Mouse (Mus musculus) intestine, embryonic 14.5 days (tissue): Measurements from ENCODE around the gene Dhodh. TPM values are rescaled to one million over a fixed set of nuclear protein-coding genes. Genes with fewer than 3 reads are reported as not detected.

ENCODE experiments used
- ATAC-seq: fragments of 200-750 bp; cut with Nextera tagmentation; replicated peaks from 2 replicates; pipeline ENCODE4 v1.8.0; 2017; ENCODE audit warnings: low read depth, moderate number of reproducible peaks, moderate TSS enrichment, moderate library complexity; ENCODE audit not compliant: low FRiP score, low TSS enrichment
- DNase-seq: peaks from one replicate; pipeline ENCODE4 v3.0.0-alpha.2; 2018; ENCODE audit warnings: low spot score
- H3K27ac ChIP-seq: fragments of 300-500 bp; sonication (generic); 2 replicates; pipeline ENCODE4 v1.5.1; 2014; ENCODE audit warnings: low read depth, mild to moderate bottlenecking, control low read depth
- H3K27me3 ChIP-seq: fragments of 300-500 bp; sonication (generic); replicated peaks from 2 replicates; pipeline ENCODE4 v1.6.1; 2014; ENCODE audit warnings: low read length, control low read depth; ENCODE audit not compliant: control insufficient read depth, insufficient read depth
- H3K36me3 ChIP-seq: fragments of 300-500 bp; sonication (generic); 2 replicates; pipeline ENCODE4 v1.6.1; 2014; ENCODE audit warnings: low read length, control low read depth; ENCODE audit not compliant: control insufficient read depth, insufficient read depth
- H3K4me1 ChIP-seq: fragments of 300-500 bp; sonication (generic); replicated peaks from 2 replicates; pipeline ENCODE4 v1.6.1; 2014; ENCODE audit warnings: low read length, control low read depth, mixed read lengths; ENCODE audit not compliant: control insufficient read depth, insufficient read depth
- H3K4me2 ChIP-seq: fragments of 300-500 bp; sonication (generic); 2 replicates; pipeline ENCODE4 v1.6.1; 2014; ENCODE audit warnings: low read length
- H3K4me3 ChIP-seq: fragments of 300-500 bp; sonication (generic); 2 replicates; pipeline ENCODE4 v1.5.1; 2014; ENCODE audit warnings: low read depth, low read length, control low read depth, mixed read lengths
- H3K9ac ChIP-seq: fragments of 300-500 bp; sonication (generic); 2 replicates; pipeline ENCODE4 v1.6.1; 2014; ENCODE audit warnings: mild to moderate bottlenecking, low read length
- H3K9me3 ChIP-seq: fragments of 300-500 bp; sonication (generic); 2 replicates; pipeline ENCODE4 v1.6.1; 2016; ENCODE audit warnings: low read length, control low read depth; ENCODE audit not compliant: control insufficient read depth
- WGBS: fragments of 180-500 bp; shearing (Covaris S2); extraction: QIAGEN DNeasy Blood & Tissue Kit; methylation state at CpG from one replicate; pipeline ENCODE4 v1.1.7; 2014; 5-methylcytosine and 5-hydroxymethylcytosine counted together
- polyA plus RNA-seq: library from polyadenylated mRNA; unstranded; fragments of >200 nt; fragmentation: Nextera tagmentation; extraction: Ambion mirVana; gene quantifications from 2 replicates; pipeline ENCODE4 v1.2.1, GENCODE M21; 2014

Dhodh gene
- 58.8 and 61.1 TPM in 2 replicates for polyA plus RNA-seq

DNA sequence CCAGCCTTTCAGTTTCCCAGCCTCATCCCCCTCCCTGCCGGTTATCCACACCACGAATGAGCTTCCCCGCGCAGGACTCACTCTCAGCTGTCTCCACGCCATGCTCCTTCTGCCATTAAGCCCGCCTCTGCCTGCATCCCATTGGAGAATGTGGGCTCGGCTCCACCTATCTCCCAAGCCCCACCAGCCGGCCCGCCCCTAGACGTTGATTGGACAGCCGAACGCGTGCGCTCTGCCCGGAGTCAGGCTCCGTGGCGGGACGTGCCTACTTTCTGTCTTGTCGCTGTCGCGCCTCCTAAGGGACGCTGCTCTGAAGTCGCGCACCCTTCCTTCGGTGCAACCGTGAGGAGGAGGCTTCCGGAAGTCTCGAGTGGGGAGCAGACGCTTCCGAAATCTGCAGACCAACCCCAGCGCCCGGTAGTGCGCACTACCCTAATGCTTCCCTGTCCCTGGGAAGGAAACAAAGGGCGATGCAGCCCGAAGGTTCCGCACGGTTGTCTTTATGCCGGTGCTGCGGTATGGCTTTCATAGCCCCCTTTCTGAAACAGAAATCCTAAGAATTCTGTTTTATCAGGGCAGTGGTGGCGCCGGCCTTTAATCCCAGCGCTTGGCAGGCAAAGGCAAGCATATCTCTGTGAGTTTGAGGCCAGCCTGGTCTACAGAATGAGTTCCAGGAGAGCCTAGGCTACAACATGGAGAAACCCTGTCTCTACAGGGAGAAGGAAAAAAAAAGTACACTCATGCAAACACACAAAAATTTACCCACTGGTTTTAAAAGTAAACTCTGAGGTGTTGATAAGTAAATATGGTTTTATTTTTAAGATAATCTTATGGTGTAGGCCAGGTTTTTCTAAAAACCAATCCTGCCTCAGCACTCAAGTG is at the start of gene Dhodh:
TSS of gene Dhodh (minus strand) at position 403 of the 882 bp plus-strand sequence.
- Histone ChIP-seq H3K27me3 (no peaks in the 10 kb centered on the region), H3K9ac (peak within 1 kb of the TSS; percentile 69), H3K9me3 (no peaks in the 10 kb centered on the region), H3K36me3 (peaks cover 21% of the 10 kb centered on the region), H3K4me3 (peak within 1 kb of the TSS; percentile 79), H3K4me2 (peak within 1 kb of the TSS; percentile 97), H3K27ac (peak within 1 kb of the TSS; percentile 98), H3K4me1 (peaks cover 8% of the 10 kb centered on the region; the same call in 1 of the 2 replicates)
- WGBS = under 1% methylated on average over 42 of the region's 42 CpGs
- DNase-seq (peak; percentile 97), ATAC-seq (peak; percentile 98)

DNA sequence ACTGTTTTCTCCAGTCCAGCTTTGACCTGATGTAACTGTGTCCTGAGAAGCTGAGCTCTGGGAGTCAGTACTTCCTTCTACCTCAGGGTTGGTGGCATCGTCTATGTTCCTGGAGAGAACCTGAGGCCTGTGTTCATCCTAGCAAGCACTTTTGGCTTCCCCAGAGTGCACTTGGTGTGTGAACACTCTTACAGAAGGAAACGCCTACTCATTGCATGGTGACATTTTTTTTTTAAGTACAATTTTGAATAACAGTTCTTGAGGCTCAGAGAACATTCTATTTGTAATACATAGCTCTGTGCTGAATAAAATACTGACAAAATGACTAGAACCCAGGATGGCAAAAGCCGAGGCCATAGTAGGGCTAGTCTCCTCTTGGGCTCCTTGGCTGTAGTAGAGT is 48.4 kb upstream of the Dhodh start:
- Histone ChIP-seq H3K4me3 (no peak overlapping the region), H3K27me3 (no peaks in the 10 kb centered on the region), H3K36me3 (no peaks in the 10 kb centered on the region), H3K4me1 (no peaks in the 10 kb centered on the region), H3K9me3 (no peaks in the 10 kb centered on the region), H3K27ac (no peak overlapping the region), H3K4me2 (no peak overlapping the region), H3K9ac (no peak overlapping the region)
- DNase-seq = no peak
- WGBS = 90% methylated on average over 3 of the region's 3 CpGs
- no peak for ATAC-seq

DNA sequence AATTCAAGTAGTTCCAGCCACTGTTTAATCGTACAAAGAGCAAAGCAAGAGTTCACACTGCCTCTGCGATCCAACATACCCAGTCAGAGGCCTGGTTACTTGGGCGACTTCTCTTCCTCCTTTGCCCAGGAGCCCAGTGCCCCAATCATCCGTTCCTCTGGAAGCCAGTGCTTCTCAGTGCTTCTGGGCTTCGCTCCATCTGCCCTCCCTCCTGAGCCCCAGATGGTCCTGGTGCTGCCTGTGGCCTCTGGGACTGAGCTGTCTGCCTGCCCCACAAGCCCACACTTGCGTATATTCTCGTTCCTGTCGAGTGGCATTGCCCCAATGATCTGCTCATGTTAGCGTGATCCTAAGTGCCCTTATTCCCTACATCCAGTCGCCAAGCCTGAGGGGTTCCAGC is 42.3 kb upstream of the Dhodh start:
- no peaks in the 10 kb centered on the region for H3K36me3 ChIP-seq
- ATAC-seq (no peak), DNase-seq (no peak)
- H3K9ac ChIP-seq = no peak overlapping the region
- no peak overlapping the region for H3K4me2 ChIP-seq
- no peaks in the 10 kb centered on the region for H3K9me3 ChIP-seq
- H3K27ac ChIP-seq = no peak overlapping the region
- WGBS = 78% methylated on average over 10 of the region's 10 CpGs
- no peaks in the 10 kb centered on the region for H3K4me1 ChIP-seq
- H3K27me3 ChIP-seq = no peaks in the 10 kb centered on the region
- H3K4me3 ChIP-seq = no peak overlapping the region

DNA sequence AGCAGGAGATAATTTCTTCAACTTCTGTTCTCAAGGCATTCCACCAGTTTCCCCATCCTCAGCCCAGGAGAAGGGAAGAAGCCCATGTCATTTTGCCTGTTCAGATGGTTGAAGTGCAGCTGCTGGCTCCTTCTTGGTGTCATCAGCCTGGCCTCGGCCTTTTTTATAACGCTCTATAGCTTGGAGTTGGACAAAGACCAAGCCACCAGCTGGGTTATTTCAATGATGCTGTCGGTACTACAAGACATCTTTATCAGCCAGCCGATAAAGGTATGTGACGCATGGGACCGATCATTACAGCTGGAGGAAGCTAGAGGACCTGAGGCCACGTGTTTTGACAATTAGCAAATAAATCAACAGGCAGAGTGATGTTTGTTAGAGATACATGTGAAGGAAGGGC is 40.0 kb upstream of the Dhodh start:
- 53% methylated on average over 7 of the region's 7 CpGs for WGBS

DNA sequence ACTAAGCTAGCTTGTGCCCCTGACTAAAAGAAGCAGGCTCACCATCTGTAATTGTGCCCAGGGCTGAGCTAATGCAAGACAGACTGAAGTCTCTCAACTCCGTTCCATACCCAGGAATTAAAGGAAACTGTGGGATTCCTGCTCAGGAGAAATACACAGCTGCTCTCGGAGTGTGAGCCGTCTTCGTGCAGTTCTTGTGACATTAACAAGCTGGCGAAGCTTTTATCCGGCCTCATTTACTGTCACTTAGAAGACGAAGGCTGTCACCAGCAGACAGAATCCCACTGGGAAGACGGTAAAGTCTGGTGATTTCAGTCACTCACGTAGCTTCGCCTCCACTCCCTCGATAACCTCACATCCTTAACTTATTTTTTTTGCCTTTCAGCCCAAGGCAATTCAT is 38.9 kb upstream of the Dhodh start:
- WGBS = 75% methylated on average over 11 of the region's 11 CpGs
- DNase-seq = no peak

More for the DNA sequence above, 40.0 kb upstream of the Dhodh start:
- DNase-seq (no peak), ATAC-seq (no peak)
- no peaks in the 10 kb centered on the region for H3K36me3 ChIP-seq
- H3K4me1 ChIP-seq = no peaks in the 10 kb centered on the region
- no peak overlapping the region for H3K4me3 ChIP-seq
- H3K27ac ChIP-seq = no peak overlapping the region
- no peaks in the 10 kb centered on the region for H3K27me3 ChIP-seq
- no peak overlapping the region for H3K9ac ChIP-seq
- H3K4me2 ChIP-seq = no peak overlapping the region
- H3K9me3 ChIP-seq = no peaks in the 10 kb centered on the region

DNA sequence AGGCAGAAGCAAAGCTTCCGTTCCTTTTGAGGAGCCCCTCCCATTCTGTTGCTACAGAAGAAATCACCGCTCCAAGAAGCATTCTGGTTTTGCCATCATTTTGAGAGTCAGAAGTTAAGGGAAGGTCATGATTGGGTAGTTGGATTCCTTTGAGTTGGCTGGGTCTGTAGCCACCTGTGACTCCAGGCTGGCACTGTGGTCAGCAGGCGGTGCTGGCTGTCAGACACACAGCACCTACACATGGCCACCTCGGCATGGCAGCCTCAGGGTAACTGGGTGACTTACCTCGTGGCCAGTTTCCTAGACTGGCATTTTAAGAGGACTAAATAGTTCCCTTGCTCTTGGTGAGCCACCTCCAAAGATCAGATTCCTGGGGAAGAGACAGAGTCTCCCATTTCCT is 32.8 kb upstream of the Dhodh start:
- no peak overlapping the region for H3K27ac ChIP-seq
- DNase-seq = no peak
- ATAC-seq = no peak
- H3K4me1 ChIP-seq = no peaks in the 10 kb centered on the region
- no peak overlapping the region for H3K4me2 ChIP-seq
- H3K27me3 ChIP-seq = no peaks in the 10 kb centered on the region
- H3K9me3 ChIP-seq = no peaks in the 10 kb centered on the region
- WGBS = 77% methylated on average over 5 of the region's 5 CpGs
- no peak overlapping the region for H3K4me3 ChIP-seq
- no peak overlapping the region for H3K9ac ChIP-seq
- H3K36me3 ChIP-seq = no peaks in the 10 kb centered on the region

More for the DNA sequence above, 38.9 kb upstream of the Dhodh start:
- ATAC-seq = no peak
- Histone ChIP-seq H3K4me1 (no peaks in the 10 kb centered on the region), H3K36me3 (no peaks in the 10 kb centered on the region), H3K4me3 (no peak overlapping the region), H3K9ac (no peak overlapping the region), H3K9me3 (no peaks in the 10 kb centered on the region), H3K4me2 (no peak overlapping the region), H3K27me3 (no peaks in the 10 kb centered on the region), H3K27ac (no peak overlapping the region)

DNA sequence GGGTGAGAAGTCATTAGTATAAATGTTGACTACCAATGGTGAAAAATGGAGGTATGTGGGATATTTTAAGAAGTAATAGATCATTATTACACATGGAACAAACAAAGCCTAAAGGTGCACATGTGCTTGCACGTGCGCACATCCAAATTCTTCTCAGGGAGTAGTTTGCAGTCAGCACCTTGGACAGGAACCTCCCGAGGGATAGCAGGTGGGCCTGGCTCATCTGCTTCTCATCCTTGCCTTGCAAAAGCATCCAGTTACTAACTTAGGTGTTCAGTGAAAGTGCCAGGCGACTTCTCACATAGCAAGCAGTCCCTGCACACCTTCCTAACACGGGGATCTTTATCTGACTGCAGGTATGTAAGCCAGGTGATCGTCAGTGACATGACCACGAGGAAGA is 31.9 kb upstream of the Dhodh start:
- no peak for ATAC-seq
- 58% methylated on average over 7 of the region's 7 CpGs for WGBS

DNA sequence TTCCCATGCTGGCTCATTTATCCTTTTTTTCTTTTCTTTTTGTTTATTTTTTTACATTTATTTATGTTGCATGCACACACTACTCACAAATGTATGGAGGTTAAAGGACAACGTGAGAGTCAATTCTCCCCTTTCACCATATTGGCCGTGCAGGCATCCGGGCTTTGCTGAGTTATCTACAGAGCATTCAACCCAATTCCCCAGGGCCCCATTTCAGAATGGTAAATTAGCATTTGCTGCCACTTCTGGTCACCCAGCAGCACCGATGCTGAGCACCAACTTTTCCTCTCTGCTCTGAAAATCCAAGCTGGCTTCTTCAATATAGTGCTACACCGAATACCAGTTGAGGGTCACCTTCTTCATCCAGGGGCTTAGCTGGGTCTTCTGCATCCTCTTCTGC is 30.4 kb upstream of the Dhodh start:
- DNase-seq (no peak), ATAC-seq (no peak)
- WGBS = 77% methylated on average over 5 of the region's 5 CpGs

More for the DNA sequence above, 31.9 kb upstream of the Dhodh start:
- Histone ChIP-seq H3K4me3 (no peak overlapping the region), H3K4me1 (no peaks in the 10 kb centered on the region), H3K27me3 (no peaks in the 10 kb centered on the region), H3K27ac (no peak overlapping the region), H3K4me2 (no peak overlapping the region), H3K9ac (no peak overlapping the region), H3K36me3 (no peaks in the 10 kb centered on the region), H3K9me3 (no peaks in the 10 kb centered on the region)
- DNase-seq = peak; percentile 53

DNA sequence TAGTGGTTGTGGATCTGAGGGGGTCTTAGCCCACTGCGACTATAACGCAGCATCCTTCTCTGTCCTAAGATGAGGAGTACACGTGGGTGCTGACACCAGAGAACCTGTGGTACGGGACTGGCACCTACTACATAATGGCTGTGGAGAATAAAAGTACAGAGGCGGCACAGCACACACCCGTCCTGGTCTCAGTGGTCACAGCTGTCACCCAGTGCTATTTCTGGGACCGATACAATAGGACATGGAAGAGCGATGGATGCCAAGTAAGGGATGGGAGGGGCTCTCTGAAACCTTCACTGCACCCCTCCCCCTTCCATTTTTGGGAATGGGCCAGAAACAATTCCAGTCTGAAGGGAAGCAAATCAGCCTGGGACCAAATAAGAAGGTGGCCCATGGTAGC is 26.7 kb upstream of the Dhodh start:
- H3K27me3 ChIP-seq = no peaks in the 10 kb centered on the region
- H3K4me1 ChIP-seq = no peaks in the 10 kb centered on the region
- no peak overlapping the region for H3K4me3 ChIP-seq
- no peaks in the 10 kb centered on the region for H3K9me3 ChIP-seq
- H3K36me3 ChIP-seq = no peaks in the 10 kb centered on the region
- ATAC-seq (no peak), DNase-seq (no peak)
- 93% methylated on average over 8 of the region's 8 CpGs for WGBS
- no peak overlapping the region for H3K9ac ChIP-seq
- no peak overlapping the region for H3K27ac ChIP-seq
- H3K4me2 ChIP-seq = no peak overlapping the region

More for the DNA sequence above, 30.4 kb upstream of the Dhodh start:
- Histone ChIP-seq H3K27me3 (no peaks in the 10 kb centered on the region), H3K36me3 (no peaks in the 10 kb centered on the region), H3K4me2 (no peak overlapping the region), H3K9ac (no peak overlapping the region), H3K27ac (no peak overlapping the region), H3K4me1 (no peaks in the 10 kb centered on the region), H3K4me3 (no peak overlapping the region), H3K9me3 (no peaks in the 10 kb centered on the region)
